Mouse (Mus musculus): Measurements from ENCODE around the gene Tspoap1.

Gene Tspoap1

GRCm38 (mm10) chr11:87760301-87761081 is at the start of gene Tspoap1:
Gene Tspoap1, plus strand, starts transcription at chr11:87760541.
- peak; percentile 54 to 58 for DNase-seq (ENCODE audit: low spot score in 2 of 2)

DNA sequence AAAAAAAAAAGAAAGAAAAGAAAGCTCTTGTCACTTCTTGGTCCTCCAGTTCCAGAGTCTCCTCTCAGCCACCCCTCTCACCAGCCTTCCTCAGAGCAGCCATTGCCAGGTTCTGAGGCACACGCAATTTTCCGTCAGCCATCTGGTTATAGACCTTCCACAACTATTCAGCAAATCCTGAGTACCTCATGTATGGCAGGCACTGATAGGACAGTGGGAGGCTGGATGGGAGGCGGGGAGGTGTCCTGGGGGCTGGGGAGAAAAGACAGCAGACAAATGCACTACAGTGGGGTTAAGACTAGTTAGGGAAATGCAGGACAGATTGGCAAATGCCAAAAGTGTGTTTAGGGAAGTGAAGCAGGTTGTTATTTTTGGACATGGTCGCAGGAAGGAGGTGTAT is 48.2 kb upstream of the Tspoap1 start:
- DNase-seq (ENCODE audit: low spot score in 2 of 2), result no peak

DNA sequence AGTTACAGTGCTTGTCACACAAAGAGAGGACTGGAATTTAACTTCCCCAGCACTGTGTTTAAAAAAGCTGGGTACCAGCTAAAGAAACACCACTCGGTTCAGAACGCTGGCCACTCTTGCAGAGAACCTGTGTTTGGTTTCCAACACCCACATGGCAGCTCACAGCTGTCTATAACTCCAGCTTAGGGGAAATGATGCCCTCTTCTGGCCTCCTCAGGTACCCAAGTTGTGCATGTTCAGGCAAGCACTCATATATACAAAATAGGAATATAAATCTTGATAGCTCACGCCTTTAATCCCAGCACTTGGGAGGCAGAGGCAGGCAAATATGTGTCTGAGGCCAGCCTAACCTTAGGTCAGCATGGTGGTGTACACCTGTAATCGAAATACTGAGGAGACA is 44.3 kb upstream of the Tspoap1 start:
- no peak for DNase-seq (ENCODE audit: low spot score in 2 of 2)

DNA sequence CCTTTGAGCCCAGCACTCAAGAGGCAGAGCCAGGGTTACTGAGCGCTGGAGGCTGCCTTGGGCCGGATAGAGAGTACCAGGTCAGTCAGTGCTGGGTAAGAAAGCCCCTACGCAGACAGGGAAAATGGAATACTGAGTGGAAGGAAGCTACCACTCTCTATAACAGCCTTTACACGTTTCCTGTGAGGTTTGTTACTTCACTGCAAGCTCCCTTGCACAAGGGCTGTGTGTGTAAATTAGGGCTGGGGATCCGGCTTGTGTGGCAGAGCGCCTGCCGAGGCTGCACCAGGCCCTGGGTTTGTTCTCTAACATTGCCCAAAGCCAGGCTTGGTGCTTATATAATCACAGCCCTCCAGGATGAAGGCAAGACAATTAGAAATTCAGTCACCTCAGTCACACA is 40.8 kb upstream of the Tspoap1 start:
- DNase-seq (ENCODE audit: low spot score in 2 of 2), result no peak

DNA sequence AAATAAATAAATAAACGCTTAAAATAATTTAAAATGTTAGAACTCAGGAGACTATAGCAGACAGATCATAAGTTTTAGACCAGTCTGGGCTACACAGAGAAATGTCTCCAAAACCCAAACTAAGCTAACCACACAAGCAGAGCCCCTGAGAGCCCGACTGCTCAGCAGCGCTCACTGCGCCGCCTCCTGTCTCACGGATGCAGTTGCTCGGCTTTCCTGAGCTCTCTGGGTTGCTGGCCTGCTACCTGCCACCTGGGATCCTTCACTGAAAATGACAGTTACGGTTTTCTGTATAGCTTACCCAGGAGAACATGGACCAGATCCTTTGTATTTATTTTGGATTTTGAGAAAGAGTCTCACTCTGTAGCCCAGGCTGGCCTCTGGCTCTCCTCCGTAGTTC is 40.0 kb upstream of the Tspoap1 start:
- DNase-seq (ENCODE audit: low spot score in 2 of 2), result peak; percentile 79 to 80

GRCm38 (mm10) chr11:87720839-87721238 is 39.5 kb upstream of the Tspoap1 start:
- peak; percentile 80 to 87 for DNase-seq (ENCODE audit: low spot score in 2 of 2)

- no peak for DNase-seq (ENCODE audit: low spot score in 2 of 2)
Measured at GRCm38 (mm10) chr11:87722168-87722567, 38.2 kb upstream of the Tspoap1 start.

- DNase-seq (ENCODE audit: low spot score in 2 of 2), result no peak
Measured at GRCm38 (mm10) chr11:87722891-87723290, 37.5 kb upstream of the Tspoap1 start.

DNA sequence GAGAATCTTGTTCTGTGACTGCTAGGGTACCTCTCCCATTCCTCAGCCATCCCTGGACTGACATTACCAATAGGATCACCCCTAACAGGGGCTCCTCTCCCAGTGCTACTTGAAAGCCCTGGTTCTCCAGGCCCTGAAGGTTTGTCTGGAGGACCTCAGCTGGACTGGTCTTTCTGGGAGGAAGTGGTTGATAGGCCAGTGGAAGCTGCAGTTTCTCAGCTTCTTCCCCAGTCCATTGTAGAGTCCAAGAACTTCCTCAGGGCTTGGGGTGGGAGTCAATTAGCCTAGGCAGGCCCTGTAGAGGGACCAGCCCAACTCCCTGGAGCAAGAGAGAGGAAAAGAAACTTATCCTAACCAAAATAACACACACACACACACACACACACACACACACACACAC is 34.8 kb upstream of the Tspoap1 start:
- no peak for DNase-seq (ENCODE audit: low spot score in 2 of 2)

GRCm38 (mm10) chr11:87725964-87726562 is 34.3 kb upstream of the Tspoap1 start:
- DNase-seq (ENCODE audit: low spot score in 2 of 2), result peak; percentile 79 to 83

DNA sequence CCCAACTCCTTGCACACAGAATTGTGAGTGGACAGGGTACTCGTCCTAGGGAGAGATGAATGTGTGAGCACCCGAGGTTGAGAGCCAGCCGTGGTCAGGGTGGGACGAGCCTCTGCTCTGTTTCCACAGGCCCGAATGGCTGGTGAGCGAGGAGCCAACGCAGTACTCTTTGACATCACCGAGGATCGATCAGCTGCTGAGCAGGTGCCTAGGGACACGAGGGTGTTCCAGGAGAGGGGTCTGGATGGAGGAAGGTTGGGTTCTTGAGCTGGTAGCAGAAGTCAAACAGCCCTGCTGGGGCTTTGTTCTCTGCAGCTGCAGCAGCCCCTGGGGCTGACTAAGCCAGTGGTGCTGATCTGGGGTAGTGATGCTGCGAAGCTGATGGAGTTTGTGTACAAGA is 33.3 kb upstream of the Tspoap1 start:
- peak; percentile 68 to 69 for DNase-seq (ENCODE audit: low spot score in 2 of 2)

- DNase-seq (ENCODE audit: low spot score in 2 of 2), result no peak
Measured at GRCm38 (mm10) chr11:87727471-87727870, 32.9 kb upstream of the Tspoap1 start.

GRCm38 (mm10) chr11:87728850-87729592 is 31.3 kb upstream of the Tspoap1 start:
- DNase-seq (ENCODE audit: low spot score in 2 of 2), result no peak

DNA sequence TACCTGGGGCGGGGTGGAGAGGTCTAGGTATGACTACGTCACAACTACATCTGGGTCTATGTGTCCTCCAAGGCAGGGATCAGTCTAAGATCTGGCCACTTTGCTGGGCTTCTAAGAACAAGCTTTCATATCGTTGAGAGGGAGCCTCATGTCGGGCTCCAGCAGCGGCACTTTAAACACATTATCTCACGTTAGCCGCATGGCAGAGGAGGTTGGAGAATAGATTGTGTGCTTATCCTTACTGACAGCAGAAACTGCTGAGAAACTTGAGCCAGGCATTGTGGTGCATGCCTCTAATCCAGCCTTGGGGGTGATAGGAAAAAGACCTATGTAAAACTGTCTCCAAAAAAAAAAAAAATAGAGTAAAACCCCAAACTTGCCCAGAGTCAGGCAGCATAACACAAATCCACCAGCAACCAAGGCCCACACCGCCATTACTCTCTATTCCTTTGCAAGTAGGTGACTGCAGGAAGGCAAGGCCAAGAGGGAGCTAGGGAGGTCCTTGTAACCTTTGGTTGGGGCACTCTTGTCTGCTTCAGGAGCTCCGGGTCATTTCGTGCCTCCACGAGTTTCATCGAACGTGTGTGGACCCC is 30.7 kb upstream of the Tspoap1 start:
- no peak for DNase-seq (ENCODE audit: low spot score in 2 of 2)

- no peak for DNase-seq (ENCODE audit: low spot score in 2 of 2)
Measured at GRCm38 (mm10) chr11:87730652-87731310, 29.6 kb upstream of the Tspoap1 start.

DNA sequence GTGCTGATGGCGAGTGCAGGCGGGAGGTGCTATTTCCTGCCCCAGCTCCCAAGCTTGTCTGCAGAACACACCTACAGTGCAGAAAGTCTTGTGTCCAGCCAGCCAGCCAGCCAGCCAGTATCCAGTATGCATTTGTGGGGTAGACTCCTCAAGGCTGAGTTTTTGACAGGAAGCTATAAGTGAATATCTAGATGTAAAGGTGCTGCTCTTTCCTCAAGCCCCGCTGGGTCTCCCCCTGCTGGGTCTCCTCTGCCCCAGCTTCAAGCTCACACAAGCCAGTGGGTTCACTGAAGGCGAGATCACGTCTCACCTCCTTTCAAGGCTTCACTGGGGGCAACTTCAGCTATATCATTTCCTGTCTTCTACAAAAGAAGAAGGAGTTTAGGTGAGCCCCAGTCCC is 26.0 kb upstream of the Tspoap1 start:
- DNase-seq (ENCODE audit: low spot score in 2 of 2), result peak; percentile 69 to 79

DNA sequence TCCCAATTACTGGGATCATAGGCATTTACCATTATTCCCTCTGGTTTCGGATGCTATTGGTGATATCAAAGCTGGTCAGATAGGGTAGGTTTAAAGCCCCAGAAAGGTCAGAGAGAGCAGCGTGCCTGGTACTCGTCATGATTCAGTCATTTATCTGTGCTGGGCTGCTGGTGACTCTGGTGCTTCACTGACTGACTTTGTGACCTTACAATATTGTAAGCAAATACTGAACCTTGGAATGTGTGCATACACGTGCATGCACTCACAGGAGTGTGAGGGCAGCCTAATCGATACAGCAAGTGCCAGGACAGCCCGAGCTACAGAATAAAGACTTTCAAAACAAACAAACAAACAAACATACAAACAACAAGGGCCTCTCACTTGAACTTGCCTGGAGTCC is 24.6 kb upstream of the Tspoap1 start:
- DNase-seq (ENCODE audit: low spot score in 2 of 2), result no peak

DNA sequence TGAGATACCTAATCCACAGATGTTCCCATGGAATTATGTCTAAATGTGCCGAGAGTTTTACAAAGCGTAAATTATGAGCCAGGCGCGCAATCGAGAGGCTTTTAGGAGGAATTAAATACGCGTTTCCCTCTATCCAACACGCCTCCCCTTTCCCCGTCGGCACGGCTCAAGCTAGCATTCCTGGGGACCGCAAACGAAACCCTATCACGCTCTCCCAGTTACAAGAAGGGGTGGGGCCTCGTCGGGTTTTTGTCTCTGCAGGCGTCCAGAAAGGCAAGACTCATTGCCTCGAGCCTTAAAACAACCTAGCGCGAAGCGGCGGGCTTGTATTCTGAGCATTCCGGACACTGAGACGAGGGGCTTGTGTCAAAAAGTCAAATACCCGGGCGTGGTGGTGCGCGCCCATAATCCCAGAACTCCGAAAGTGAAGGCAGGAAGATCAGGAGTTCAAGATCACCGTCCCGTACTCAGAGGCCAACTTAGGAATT is 23.6 kb upstream of the Tspoap1 start:
- peak; percentile 74 to 78 for DNase-seq (ENCODE audit: low spot score in 2 of 2)

DNA sequence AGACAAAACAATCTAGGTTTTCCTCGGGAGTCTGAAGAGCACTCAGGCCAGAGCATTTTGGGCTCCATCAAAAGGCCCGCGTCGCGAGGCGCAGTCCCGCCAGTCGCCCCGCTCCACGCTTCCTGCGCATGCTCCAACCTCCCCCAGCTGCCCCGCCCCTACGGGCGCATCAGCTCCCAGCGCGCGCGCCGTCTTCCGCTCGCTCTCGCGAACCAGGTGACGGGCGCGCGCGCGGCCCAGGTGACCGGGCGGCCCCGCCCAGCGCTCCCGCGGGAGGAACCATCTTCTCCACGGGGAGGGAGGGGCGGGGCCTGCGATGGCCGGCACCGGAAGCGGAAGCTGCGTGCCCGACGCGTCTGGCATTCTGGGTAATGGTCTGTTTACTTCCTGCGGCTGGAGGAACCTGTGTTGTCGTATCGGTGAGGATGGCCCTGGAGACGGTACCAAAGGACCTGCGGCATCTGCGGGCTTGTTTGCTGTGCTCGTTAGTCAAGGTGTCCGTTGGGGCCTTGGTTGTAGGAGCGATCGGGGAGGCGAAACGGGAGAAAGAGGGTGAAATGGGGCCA is 23.1 kb upstream of the Tspoap1 start, which contains the start of gene Supt4a:
Gene Supt4a, plus strand, starts transcription at position 378 of the 566 bp plus-strand sequence.
- DNase-seq (ENCODE audit: low spot score in 2 of 2), result peak; percentile 97 to 100

DNA sequence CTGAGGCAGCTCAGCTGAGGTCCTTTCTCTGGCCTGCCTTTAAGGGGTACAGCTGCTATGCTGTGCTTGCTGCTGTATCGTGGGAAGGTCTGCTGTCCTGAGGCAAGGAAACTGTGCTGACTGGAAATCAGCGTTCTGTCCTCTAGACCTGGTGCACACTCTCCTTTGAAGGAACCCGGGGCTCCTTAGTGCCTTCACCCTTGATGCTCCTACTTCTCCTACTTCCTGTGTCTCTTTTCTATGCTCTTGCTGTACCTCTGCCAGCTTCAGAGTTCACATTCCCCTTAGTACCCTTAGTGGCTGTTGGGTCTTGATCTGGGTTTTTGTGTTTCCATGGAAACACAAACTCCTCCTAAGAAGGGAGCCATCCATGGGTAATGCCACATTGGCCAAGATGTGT is 16.6 kb upstream of the Tspoap1 start:
- no peak for DNase-seq (ENCODE audit: low spot score in 2 of 2)

- peak; percentile 82 to 85 for DNase-seq (ENCODE audit: low spot score in 2 of 2)
Measured at GRCm38 (mm10) chr11:87744964-87745363, 15.4 kb upstream of the Tspoap1 start.
